Mouse (Mus musculus): ENCODE results near the gene Gm21891.
"Not testable (repeated sequence)": the region's sequence is repeated elsewhere in the genome, so short reads cannot be mapped to it uniquely, and the experiment has no call there.

Gm21891 gene

GRCm38 (mm10) chrY:13133392-13133791 is at the start of gene Gm21891:
TSS of gene Gm21891 (minus strand) at chrY:13133492.
- DNase-seq (ENCODE audit: low read depth in 1 of 2, low spot score in 2 of 2) = not testable (repeated sequence)

GRCm38 (mm10) chrY:13161668-13162067 is 28.4 kb upstream of the Gm21891 start, which contains the start of gene Gm21425:
TSS of gene Gm21425 (plus strand) at chrY:13161968.
- DNase-seq (ENCODE audit: low read depth in 1 of 2, low spot score in 2 of 2) = not testable (repeated sequence)

All from monocyte, adult 2 months (primary cell).